21 mouse cellular contexts compared by ENCODE assay signal in genomic region chr1:59211651-59212050, GRCm38 (mm10). TPM values are rescaled to one million over a fixed set of nuclear protein-coding genes. Genes with fewer than 3 reads are reported as not detected.
DNase-seq lines count a peak whose midpoint lies in the region; ATAC-seq lines count a peak whose summit lies in the region.
"Had no signal": no experiment of that assay in that cellular context is flagged by ENCODE, and none has a peak within 500 bp of the region (broad histone marks: within the 10 kb centered on the region; RNA-seq: fewer than 3 reads in every experiment).

No protein-coding gene starts in this region.

- no peaks in the 10 kb centered on the region for H3K27me3 ChIP-seq in kidney, embryonic 14.5 days (ENCODE audit: control insufficient read depth, insufficient read depth, low read length)
- no peaks in the 10 kb centered on the region for H3K27me3 ChIP-seq in intestine, embryonic 16.5 days (replicated peaks; ENCODE audit: control insufficient read depth, insufficient read depth, low read length)
- H3K27me3 ChIP-seq: embryonic facial prominence, embryonic 12.5 days; hindbrain, embryonic 13.5 days had no signal

- 74% methylated on average over 4 of the region's 4 CpGs for WGBS in kidney, embryonic 14.5 days
- WGBS in intestine, embryonic 16.5 days = 65% methylated on average over 4 of the region's 4 CpGs

- H3K4me3 ChIP-seq in kidney, embryonic 14.5 days (ENCODE audit: low read length) = no peak overlapping the region
- no peak overlapping the region for H3K4me3 ChIP-seq in intestine, embryonic 16.5 days (ENCODE audit: low read length)
- H3K4me3 ChIP-seq: embryonic facial prominence, embryonic 12.5 days; erythroblast, embryonic 14.5 days; hindbrain, embryonic 13.5 days; left cerebral cortex, adult 2 months had no signal

- no peaks in the 10 kb centered on the region for H3K9me3 ChIP-seq in kidney, embryonic 14.5 days (ENCODE audit: control insufficient read depth, low read length)
- no peaks in the 10 kb centered on the region for H3K9me3 ChIP-seq in intestine, embryonic 16.5 days (ENCODE audit: control insufficient read depth, low read length)
- H3K9me3 ChIP-seq: embryonic facial prominence, embryonic 12.5 days; hindbrain, embryonic 13.5 days had no signal

- H3K9ac ChIP-seq in kidney, embryonic 14.5 days (ENCODE audit: low read depth, low read length) = no peak overlapping the region
- H3K9ac ChIP-seq in intestine, embryonic 16.5 days (ENCODE audit: low read depth, low read length) = no peak overlapping the region
- H3K9ac ChIP-seq: embryonic facial prominence, embryonic 12.5 days; hindbrain, embryonic 13.5 days; liver, embryonic 14.5 days had no signal

- no peak overlapping the region for H3K27ac ChIP-seq in kidney, embryonic 14.5 days (ENCODE audit: low read depth, low read length)
- peak overlapping the region; percentile 26 for H3K27ac ChIP-seq in intestine, embryonic 16.5 days (ENCODE audit: low read length)
- H3K27ac ChIP-seq: embryonic facial prominence, embryonic 12.5 days; hindbrain, embryonic 13.5 days; left cerebral cortex, adult 2 months; liver, embryonic 14.5 days had no signal

- H3K36me3 ChIP-seq in kidney, embryonic 14.5 days (ENCODE audit: control insufficient read depth, insufficient read depth, low read length) = peaks cover 30% of the 10 kb centered on the region; the same call in 1 of the 2 replicates
- H3K36me3 ChIP-seq in intestine, embryonic 16.5 days (ENCODE audit: control insufficient read depth, insufficient read depth, low read length) = peaks cover 5% of the 10 kb centered on the region; the same call in 1 of the 2 replicates

- no peak overlapping the region for H3K4me2 ChIP-seq in kidney, embryonic 14.5 days (replicated peaks; ENCODE audit: low read depth, low read length)
- H3K4me2 ChIP-seq in intestine, embryonic 16.5 days (ENCODE audit: low read depth, low read length) = no peak overlapping the region
- H3K4me2 ChIP-seq: embryonic facial prominence, embryonic 12.5 days; heart, embryonic 11.5 days; hindbrain, embryonic 13.5 days had no signal

- peak; percentile 39 for DNase-seq in kidney, adult 18-20 months
- peak; percentile 83 for DNase-seq in kidney, adult 9 months
- peak; percentile 57 to 74 for DNase-seq in kidney, postnatal 36 days
- no peak for DNase-seq in gastrocnemius, adult 18-20 months (ENCODE audit: low spot score)
- no peak for DNase-seq in yolk sac, embryonic 10.5 days (ENCODE audit: low spot score)
- DNase-seq: heart, postnatal 14 days; left cerebral cortex, postnatal 4 days; lung, postnatal 36 days; right cerebral cortex, postnatal 4 days; thymus, postnatal 14 days had no signal

- H3K4me1 ChIP-seq in kidney, embryonic 14.5 days (ENCODE audit: control insufficient read depth, insufficient read depth, low read length) = no peaks in the 10 kb centered on the region
- peaks cover 7% of the 10 kb centered on the region for H3K4me1 ChIP-seq in intestine, embryonic 16.5 days (ENCODE audit: control insufficient read depth, insufficient read depth, low read length)
- H3K4me1 ChIP-seq: embryonic facial prominence, embryonic 12.5 days; hindbrain, embryonic 13.5 days had no signal

- no peak for ATAC-seq in kidney, embryonic 14.5 days (ENCODE audit: low FRiP score, low TSS enrichment)
- ATAC-seq in intestine, embryonic 16.5 days = peak; percentile 83
- ATAC-seq in erythroid progenitor cell, adult 5-6 weeks (replicated peaks; ENCODE audit: low FRiP score, poor library complexity, severe bottlenecking) = no peak
- ATAC-seq: forebrain, embryonic 14.5 days; inflammation-experienced regulatory T-cells, adult 6 months had no signal

RNA-seq across cellular contexts. Expression of gene Als2, which starts 25.4 kb away (rescaled TPM):
- 6.1 and 13.7 TPM in 2 replicates for polyA plus RNA-seq in kidney, embryonic 14.5 days (2014; fragmentation: Nextera tagmentation; extraction: Ambion mirVana)
- 7.5 and 7.8 TPM in 2 replicates for polyA plus RNA-seq in intestine, embryonic 16.5 days (2015; fragmentation: Nextera tagmentation; extraction: Ambion mirVana)
- 10 to 100 TPM; 17.4 to 19.3 TPM for total RNA-seq in gastrocnemius, adult 18-20 months (2021)
- total RNA-seq in erythroid progenitor cell, adult 5-6 weeks (2015; ENCODE audit: low replicate concordance) = 11.9 and 15.1 TPM in 2 replicates
- 20.6 and 22.1 TPM in 2 replicates for total RNA-seq in erythroid progenitor cell, adult 5-6 weeks (2017; ENCODE audit: low replicate concordance)

RNA-seq across cellular contexts. Expression of gene Cdk15, which starts 45.1 kb away (rescaled TPM):
- polyA plus RNA-seq in kidney, embryonic 14.5 days (2014; fragmentation: Nextera tagmentation; extraction: Ambion mirVana) = 0.53 and 0.93 TPM in 2 replicates
- polyA plus RNA-seq in intestine, embryonic 16.5 days (2015; fragmentation: Nextera tagmentation; extraction: Ambion mirVana) = 0.26 and 0.31 TPM in 2 replicates
- under 1 TPM; 0.14 TPM for total RNA-seq in gastrocnemius, adult 18-20 months (2021)
- total RNA-seq in erythroid progenitor cell, adult 5-6 weeks (2015; ENCODE audit: low replicate concordance) = not detected in 2 replicates
- not detected in 2 replicates for total RNA-seq in erythroid progenitor cell, adult 5-6 weeks (2017; ENCODE audit: low replicate concordance)
- polyA plus RNA-seq: erythroblast, embryonic 14.5 days; inflammation-experienced regulatory T-cells, adult 6 months; liver, embryonic 14.5 days had no signal

RNA-seq across cellular contexts. Expression of gene Mpp4, which starts 48.5 kb away (rescaled TPM):
- polyA plus RNA-seq in kidney, embryonic 14.5 days (2014; fragmentation: Nextera tagmentation; extraction: Ambion mirVana) = 0.59 and 0.62 TPM in 2 replicates
- polyA plus RNA-seq in intestine, embryonic 16.5 days (2015; fragmentation: Nextera tagmentation; extraction: Ambion mirVana) = 0.72 and 0.77 TPM in 2 replicates
- total RNA-seq in gastrocnemius, adult 18-20 months (2021) = under 1 TPM; 0.09 to 0.14 TPM
- total RNA-seq in erythroid progenitor cell, adult 5-6 weeks (2015; ENCODE audit: low replicate concordance) = 1.7 and 4.0 TPM in 2 replicates
- total RNA-seq in erythroid progenitor cell, adult 5-6 weeks (2017; ENCODE audit: low replicate concordance) = 1.9 TPM in 1 of 2 replicates, not detected in the other

Comparison
In these comparisons a context has a peak if more than half of its experiments do, and no peak if none do; other contexts are left out.
1. DNase-seq: peak in kidney, adult 18-20 months (single experiment), kidney, adult 9 months (single experiment) and kidney, postnatal 36 days (2 of 2); none in gastrocnemius, adult 18-20 months (single experiment) and yolk sac, embryonic 10.5 days (single experiment).